Mouse (Mus musculus) forebrain, postnatal 0 days (tissue): Measurements from ENCODE around the gene Camta1. TPM values are rescaled to one million over a fixed set of nuclear protein-coding genes. Genes with fewer than 3 reads are reported as not detected.

ENCODE experiments used
- ATAC-seq: fragments of 200-750 bp; cut with Nextera tagmentation; 2 replicates; pipeline ENCODE4 v1.8.0; 2017; ENCODE audit warnings: mild to moderate bottlenecking, moderate library complexity
- DNase-seq: peaks from one replicate; pipeline ENCODE4 v3.0.0-alpha.2; 2015
- H3K27ac ChIP-seq: fragments of 300-500 bp; sonication (generic); 2 replicates; pipeline ENCODE4 v1.5.1; 2014; ENCODE audit warnings: low read depth, mild to moderate bottlenecking, antibody characterized with exemption, low read length, moderate library complexity, mixed read lengths
- H3K27me3 ChIP-seq: fragments of 300-500 bp; sonication (generic); 2 replicates; pipeline ENCODE4 v1.6.1; 2014; ENCODE audit warnings: mild to moderate bottlenecking, low read length, mixed read lengths; ENCODE audit not compliant: insufficient read depth
- H3K36me3 ChIP-seq: fragments of 300-500 bp; sonication (generic); 2 replicates; pipeline ENCODE4 v1.6.1; 2014; ENCODE audit warnings: mild to moderate bottlenecking, moderate library complexity; ENCODE audit not compliant: insufficient read depth
- H3K4me1 ChIP-seq: fragments of 300-500 bp; sonication (generic); 2 replicates; pipeline ENCODE4 v1.6.1; 2014; ENCODE audit warnings: antibody characterized with exemption; ENCODE audit not compliant: insufficient read depth
- H3K4me2 ChIP-seq: fragments of 300-500 bp; sonication (generic); 2 replicates; pipeline ENCODE4 v1.6.1; 2014; ENCODE audit warnings: low read depth, mild to moderate bottlenecking, moderate library complexity
- H3K4me3 ChIP-seq: fragments of 300-500 bp; sonication (generic); 2 replicates; pipeline ENCODE4 v1.5.1; 2014; ENCODE audit warnings: low read depth, low read length, mixed read lengths
- H3K9ac ChIP-seq: fragments of 300-500 bp; sonication (generic); 2 replicates; pipeline ENCODE4 v1.6.1; 2014; ENCODE audit warnings: mild to moderate bottlenecking
- H3K9me3 ChIP-seq: fragments of 300-500 bp; sonication (generic); 2 replicates; pipeline ENCODE4 v1.6.1; 2016; ENCODE audit warnings: low read length
- CTCF ChIP-seq: sonication (generic); IDR thresholded peaks from 2 replicates; pipeline ENCODE4 v1.5.1; 2016; ENCODE audit warnings: antibody characterized with exemption, control low read depth, low read depth
- WGBS: fragments of 180-500 bp; shearing (Covaris S2); extraction: QIAGEN DNeasy Blood & Tissue Kit; methylation state at CpG from one replicate; pipeline ENCODE4 v1.1.7; 2014; 5-methylcytosine and 5-hydroxymethylcytosine counted together
- polyA plus RNA-seq: library from polyadenylated mRNA; unstranded; fragments of >200 nt; fragmentation: Nextera tagmentation; extraction: Ambion mirVana; gene quantifications from 2 replicates; pipeline ENCODE4 v1.2.1, GENCODE M21; 2015
- total RNA-seq: library from RNA; depleted of rRNA; stranded (reverse); fragments of >200 nt; gene quantifications from 2 replicates; pipeline ENCODE4 v1.2.3, GENCODE M21; 2014

Camta1 gene
- total and polyA plus RNA-seq, 2 experiments from 2014 or later: 87.4 to 131 TPM

- H3K27ac ChIP-seq: peak overlapping the region; percentile 74
- H3K4me1 ChIP-seq: peaks cover 34% of the 10 kb centered on the region
- no peaks in the 10 kb centered on the region for H3K27me3 ChIP-seq
- H3K9ac ChIP-seq: no peak overlapping the region
- no peaks in the 10 kb centered on the region for H3K9me3 ChIP-seq
- TF ChIP-seq CTCF: no peak
- DNase-seq (peak; percentile 80), ATAC-seq (no peak)
- no peaks in the 10 kb centered on the region for H3K36me3 ChIP-seq
- whole genome bisulfite sequencing: 55% methylated on average over 11 of the region's 11 CpGs
- peak overlapping the region; percentile 16; the same call in 1 of the 2 replicates for H3K4me3 ChIP-seq
- H3K4me2 ChIP-seq: peak overlapping the region; percentile 60
Observed at GRCm38 (mm10) chr4:151103646-151104045, 758.0 kb downstream of the Camta1 start.

GRCm38 (mm10) chr4:151097104-151097438, 764.6 kb downstream of the Camta1 start:
- Histone ChIP-seq H3K36me3 (no peaks in the 10 kb centered on the region), H3K4me3 (no peak overlapping the region), H3K9ac (no peak overlapping the region), H3K27me3 (no peaks in the 10 kb centered on the region), H3K4me2 (no peak overlapping the region), H3K4me1 (0 out of 2 replicates have a peak, but pooled peaks cover 7% of the 10 kb centered on the region), H3K9me3 (no peaks in the 10 kb centered on the region), H3K27ac (no peak overlapping the region)
- no peak for TF ChIP-seq CTCF
- WGBS: 72% methylated on average over 11 of the region's 11 CpGs
- DNase-seq (no peak), ATAC-seq (no peak)

- Histone ChIP-seq H3K9me3 (no peaks in the 10 kb centered on the region), H3K4me2 (no peak overlapping the region), H3K27me3 (no peaks in the 10 kb centered on the region), H3K4me1 (0 out of 2 replicates have a peak, but pooled peaks cover 4% of the 10 kb centered on the region), H3K27ac (no peak overlapping the region), H3K9ac (no peak overlapping the region), H3K36me3 (no peaks in the 10 kb centered on the region), H3K4me3 (no peak overlapping the region)
- TF ChIP-seq CTCF: no peak
- ATAC-seq (no peak), DNase-seq (no peak)
- WGBS: 63% methylated on average over 18 of the region's 18 CpGs
Observed at GRCm38 (mm10) chr4:151096334-151097103, 765.2 kb downstream of the Camta1 start.

- Histone ChIP-seq H3K9me3 (no peaks in the 10 kb centered on the region), H3K4me1 (no peaks in the 10 kb centered on the region), H3K27ac (no peak overlapping the region), H3K36me3 (no peaks in the 10 kb centered on the region), H3K4me2 (no peak overlapping the region), H3K9ac (no peak overlapping the region), H3K27me3 (no peaks in the 10 kb centered on the region), H3K4me3 (no peak overlapping the region)
- WGBS: 26% methylated on average over 2 of the region's 2 CpGs
- ATAC-seq: peak; percentile 30; the same call in 1 of the 2 replicates
- DNase-seq: peak; percentile 63
- TF ChIP-seq CTCF: peak; percentile 76
Observed at GRCm38 (mm10) chr4:151095207-151095606, 766.5 kb downstream of the Camta1 start.

- ATAC-seq: 0 out of 2 replicates have a peak, but pooled peaks have one; percentile 26
- no peak for TF ChIP-seq CTCF
- H3K9ac ChIP-seq: no peak within 1 kb of the TSS
Observed at GRCm38 (mm10) chr4:151089270-151089669, 772.4 kb downstream of the Camta1 start, which contains the start of gene Gm13090. TSS of gene Gm13090 (plus strand) at chr4:151089570.

GRCm38 (mm10) chr4:151088819-151089218, 772.9 kb downstream of the Camta1 start:
- 77% methylated on average over 14 of the region's 14 CpGs for WGBS
- no peak overlapping the region for H3K9ac ChIP-seq
- TF ChIP-seq CTCF: no peak
- no peaks in the 10 kb centered on the region for H3K9me3 ChIP-seq
- 0 out of 2 replicates have a peak overlapping the region, but pooled peaks have one; percentile 30 for H3K27ac ChIP-seq
- ATAC-seq (peak; percentile 64; the same call in 1 of the 2 replicates), DNase-seq (no peak)
- no peak overlapping the region for H3K4me3 ChIP-seq
- H3K4me1 ChIP-seq: no peaks in the 10 kb centered on the region
- no peaks in the 10 kb centered on the region for H3K27me3 ChIP-seq
- peaks cover 37% of the 10 kb centered on the region for H3K36me3 ChIP-seq
- no peak overlapping the region for H3K4me2 ChIP-seq

More at GRCm38 (mm10) chr4:151089270-151089669, 772.4 kb downstream of the Camta1 start, which contains the start of gene Gm13090:
- Histone ChIP-seq H3K27ac (peak within 1 kb of the TSS; percentile 30; the same call in 1 of the 2 replicates), H3K27me3 (no peaks in the 10 kb centered on the region), H3K36me3 (peaks cover 32% of the 10 kb centered on the region), H3K4me1 (no peaks in the 10 kb centered on the region), H3K4me2 (no peak within 1 kb of the TSS), H3K4me3 (no peak within 1 kb of the TSS), H3K9me3 (no peaks in the 10 kb centered on the region)
- DNase-seq: no peak
- WGBS: 79% methylated on average over 7 of the region's 7 CpGs

- Histone ChIP-seq H3K4me3 (no peak overlapping the region), H3K27me3 (no peaks in the 10 kb centered on the region), H3K9ac (no peak overlapping the region), H3K9me3 (no peaks in the 10 kb centered on the region), H3K36me3 (peaks cover 52% of the 10 kb centered on the region), H3K4me2 (no peak overlapping the region), H3K27ac (no peak overlapping the region), H3K4me1 (no peaks in the 10 kb centered on the region)
- WGBS: 100% methylated on average over 1 of the region's 1 CpGs
- no peak for DNase-seq
- no peak for ATAC-seq
- peak; percentile 57 for TF ChIP-seq CTCF
Observed at GRCm38 (mm10) chr4:151087358-151087757, 774.3 kb downstream of the Camta1 start.
